Mouse (Mus musculus): ENCODE measurements at regions not wholly inside any gene's neighbourhood (a gene's known extent, or its start where the extent isn't known, plus 50 kb on each side); places are given as distances from the start of the nearest gene placed in this dataset.

- Histone ChIP-seq H3K4me3 (ENCODE audit: insufficient read depth, low read depth, low read length) (no peak overlapping the region), H3K4me1 (ENCODE audit: control insufficient read depth, insufficient read depth, insufficient read length, low read length) (no peaks in the 10 kb centered on the region; the same call in 1 of the 2 replicates), H3K27ac (replicated peaks; ENCODE audit: low read depth, low read length) (no peak overlapping the region)
Observed at GRCm38 (mm10) chr5:111532446-111533035, 115.4 kb downstream of the Mn1 start.

DNA sequence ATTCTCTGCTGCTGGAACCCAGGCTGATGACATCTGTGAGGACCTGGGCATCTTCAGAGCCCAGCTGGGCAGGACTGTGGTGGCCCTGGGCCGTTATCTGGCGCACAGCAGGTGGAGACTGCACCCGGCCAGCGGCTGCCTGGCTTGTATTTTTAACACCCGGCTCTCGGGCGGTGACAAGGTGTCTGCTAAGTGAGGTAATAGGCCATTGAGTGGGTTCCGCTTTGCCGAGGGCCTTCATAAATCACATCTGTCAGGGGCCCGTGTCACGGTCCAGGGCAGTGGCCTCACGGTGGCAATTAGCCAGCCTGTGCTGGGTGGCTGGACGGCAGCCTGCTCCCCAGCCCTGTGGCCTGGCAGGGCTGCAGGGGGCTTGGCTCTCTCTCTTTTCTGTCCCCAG, 118.8 kb downstream of the Mn1 start:
- Histone ChIP-seq H3K27ac (replicated peaks; ENCODE audit: low read depth, low read length) (no peak overlapping the region), H3K4me1 (ENCODE audit: control insufficient read depth, insufficient read depth, insufficient read length, low read length) (no peaks in the 10 kb centered on the region; the same call in 1 of the 2 replicates), H3K4me3 (ENCODE audit: insufficient read depth, low read depth, low read length) (no peak overlapping the region)

DNA sequence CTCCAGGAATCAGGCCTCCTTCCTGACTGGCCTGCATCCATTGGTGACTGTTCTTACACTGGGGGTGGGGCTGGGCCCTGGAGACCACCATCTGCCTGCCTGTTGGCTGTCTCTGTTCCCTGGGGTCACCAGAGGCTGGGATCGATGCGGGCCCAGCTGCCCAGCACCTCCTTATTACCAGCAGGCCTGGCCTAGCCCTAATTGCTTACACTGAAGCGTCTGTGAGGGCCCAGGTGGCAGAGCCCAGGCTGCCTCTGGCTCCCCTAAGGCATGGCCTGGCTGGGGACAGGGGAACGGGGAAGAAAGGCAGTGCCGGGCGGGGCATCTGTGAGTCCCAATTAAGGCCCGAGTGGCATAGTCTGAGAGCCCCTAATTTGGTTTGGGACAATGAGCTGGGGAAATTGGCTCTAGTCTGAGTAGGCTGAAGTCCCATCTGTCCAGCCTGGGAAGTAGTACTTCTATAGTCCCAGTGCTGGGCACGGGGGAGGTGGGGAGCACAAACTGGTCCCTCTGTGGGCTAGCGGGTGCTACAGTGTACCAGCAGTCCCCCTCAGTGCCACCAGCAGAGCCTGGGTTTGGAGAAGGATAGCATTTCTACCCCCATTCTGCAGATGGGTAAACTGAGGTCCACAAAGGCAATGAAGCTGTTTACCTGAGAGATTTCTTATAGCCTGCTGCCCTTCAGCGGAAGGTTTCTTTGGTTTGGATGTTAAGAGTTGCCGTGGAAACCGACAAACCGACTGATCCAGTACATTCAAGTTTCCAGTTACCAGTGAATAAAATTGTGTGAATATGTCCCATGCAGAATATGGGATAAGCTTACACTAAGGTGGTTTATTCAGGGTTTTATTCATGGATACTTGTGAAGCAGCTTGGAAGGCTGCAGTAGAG, 121.6 kb downstream of the Mn1 start:
- Histone ChIP-seq H3K4me3 (ENCODE audit: insufficient read depth, low read depth, low read length) (no peak overlapping the region), H3K4me1 (ENCODE audit: control insufficient read depth, insufficient read depth, insufficient read length, low read length) (no peaks in the 10 kb centered on the region), H3K27ac (replicated peaks; ENCODE audit: low read depth, low read length) (no peak overlapping the region)

DNA sequence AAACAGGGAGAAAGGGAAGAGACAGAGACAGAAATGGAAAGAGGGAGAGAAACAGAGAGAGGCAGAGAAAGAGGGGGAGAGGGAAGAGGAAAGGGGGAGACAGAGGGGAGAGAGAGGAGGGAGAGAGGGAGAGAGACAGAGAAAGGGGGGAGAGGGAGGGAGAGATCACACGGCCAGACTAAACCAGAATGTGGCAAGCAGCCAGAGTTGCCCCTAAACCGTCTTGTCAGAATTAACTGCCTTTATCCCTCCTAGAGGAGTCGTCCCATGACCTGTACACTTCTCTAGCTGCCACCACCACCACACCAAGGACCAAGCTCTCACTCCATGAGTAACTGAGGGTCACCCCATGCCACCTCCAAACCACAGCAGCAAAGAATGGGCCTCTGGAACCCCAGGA, 123.3 kb downstream of the Mn1 start:
- Histone ChIP-seq H3K27ac (replicated peaks; ENCODE audit: low read depth, low read length) (no peak overlapping the region), H3K4me3 (ENCODE audit: insufficient read depth, low read depth, low read length) (no peak overlapping the region), H3K4me1 (ENCODE audit: control insufficient read depth, insufficient read depth, insufficient read length, low read length) (no peaks in the 10 kb centered on the region)

DNA sequence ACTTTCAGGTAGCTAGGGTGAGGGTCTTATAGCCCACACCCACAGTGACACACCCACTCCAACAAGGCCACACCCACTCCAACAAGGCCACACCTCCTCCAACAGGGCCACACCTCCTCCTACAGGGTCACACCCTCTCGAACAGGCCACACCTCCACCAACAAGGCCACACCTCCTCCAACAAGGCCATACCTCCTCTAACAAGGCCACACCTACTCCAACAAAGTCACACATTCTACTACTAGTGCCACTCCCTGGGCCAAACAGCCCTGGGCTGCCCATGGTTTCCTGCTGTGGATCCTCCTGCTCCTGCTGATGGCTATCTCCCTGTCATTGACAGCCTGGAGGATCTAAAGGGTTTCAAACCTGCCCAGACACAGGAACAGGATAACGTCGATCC, 124.9 kb downstream of the Mn1 start:
- H3K4me1 ChIP-seq (ENCODE audit: control insufficient read depth, insufficient read depth, insufficient read length, low read length), result no peaks in the 10 kb centered on the region
- H3K4me3 ChIP-seq (ENCODE audit: insufficient read depth, low read depth, low read length), result no peak overlapping the region
- H3K27ac ChIP-seq (replicated peaks; ENCODE audit: low read depth, low read length), result no peak overlapping the region

DNA sequence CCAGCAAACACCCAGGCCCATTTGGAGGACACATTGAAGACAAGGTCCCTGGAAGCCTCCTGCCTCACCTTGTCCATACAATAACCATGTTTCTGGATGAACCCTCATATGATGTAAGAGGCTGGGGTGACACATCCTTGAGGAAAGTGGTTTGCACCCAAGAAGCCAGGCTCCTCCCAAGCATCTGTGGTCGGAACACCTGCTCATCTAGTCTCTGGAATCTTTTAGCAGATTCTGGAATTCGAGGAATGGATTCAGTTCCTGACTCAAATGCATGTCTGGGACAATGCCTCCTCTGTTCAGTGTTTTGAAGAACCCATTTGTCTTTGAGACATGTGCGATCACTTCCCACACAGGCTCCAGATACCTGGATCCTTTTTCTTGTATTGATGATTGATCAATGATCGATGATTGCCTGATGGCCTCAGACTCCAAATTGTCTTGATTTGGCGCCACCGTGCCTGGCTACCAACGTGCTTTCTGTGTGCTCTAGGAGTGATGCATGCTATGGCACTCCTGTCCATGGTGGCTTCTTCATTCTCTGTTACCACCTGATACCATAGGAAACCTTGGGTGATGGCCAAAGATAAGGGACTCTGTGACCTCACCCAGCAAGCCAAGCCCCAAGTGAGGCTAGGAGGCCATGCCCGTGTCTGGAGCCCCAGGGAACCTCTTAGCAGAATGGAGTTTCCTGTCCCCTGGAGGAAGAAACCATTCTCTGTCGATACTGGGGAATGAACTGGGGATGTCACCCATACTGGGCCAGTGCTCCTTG, 126.7 kb downstream of the Mn1 start:
- Histone ChIP-seq H3K27ac (replicated peaks; ENCODE audit: low read depth, low read length) (no peak overlapping the region), H3K4me1 (ENCODE audit: control insufficient read depth, insufficient read depth, insufficient read length, low read length) (no peaks in the 10 kb centered on the region)

DNA sequence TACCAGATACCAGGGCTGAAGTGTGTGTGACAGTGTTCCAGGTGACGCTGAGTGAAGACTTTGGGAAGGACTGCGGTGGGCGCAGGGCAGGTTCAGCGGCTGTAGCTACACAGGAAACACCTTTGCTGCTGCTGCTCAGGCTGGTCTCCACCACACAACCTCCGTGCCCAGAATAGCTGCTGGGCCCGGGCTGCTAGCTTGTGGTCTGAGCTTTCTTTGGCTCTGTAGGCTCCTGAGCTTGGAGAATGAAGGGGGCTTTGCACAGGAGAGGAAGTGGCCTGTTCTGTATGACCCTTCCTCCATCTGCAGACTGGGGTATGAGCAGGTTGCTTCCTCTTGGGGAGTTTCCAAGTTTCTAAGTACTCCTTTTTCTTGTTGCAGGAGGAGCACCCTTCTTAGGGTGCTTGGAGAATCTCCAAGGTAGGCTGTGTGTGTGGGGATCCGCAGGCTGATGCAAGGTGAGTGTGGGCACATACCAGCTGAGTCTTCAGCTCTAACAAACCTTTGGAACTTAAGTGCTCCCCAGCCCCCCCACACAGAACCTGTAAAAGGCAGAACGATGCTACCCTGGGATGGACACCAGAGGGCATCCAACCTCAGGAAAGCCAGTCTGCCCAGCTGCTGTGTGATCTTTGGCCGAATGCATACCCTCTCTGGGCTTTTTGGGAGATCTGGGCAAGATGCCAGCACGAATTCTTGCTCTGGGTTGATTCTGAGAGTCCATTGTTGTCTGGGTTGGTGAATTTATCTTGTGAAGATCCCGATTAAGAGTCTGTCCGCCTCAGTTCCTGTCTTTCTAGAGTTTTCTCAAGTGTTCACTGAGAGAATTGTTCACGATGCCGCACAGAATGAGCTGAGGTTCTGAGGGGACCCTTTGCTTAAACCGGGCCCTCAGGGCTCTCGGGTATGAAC, 136.6 kb downstream of the Mn1 start:
- no peaks in the 10 kb centered on the region for H3K4me1 ChIP-seq (ENCODE audit: control insufficient read depth, insufficient read depth, insufficient read length, low read length)
- no peak overlapping the region for H3K27ac ChIP-seq (replicated peaks; ENCODE audit: low read depth, low read length)

More for the DNA sequence above, 126.7 kb downstream of the Mn1 start:
- no peak overlapping the region for H3K4me3 ChIP-seq (ENCODE audit: insufficient read depth, low read depth, low read length)

GRCm38 (mm10) chr5:111554551-111555311, 137.6 kb downstream of the Mn1 start:
- Histone ChIP-seq H3K4me1 (ENCODE audit: control insufficient read depth, insufficient read depth, insufficient read length, low read length) (no peaks in the 10 kb centered on the region), H3K4me3 (ENCODE audit: insufficient read depth, low read depth, low read length) (no peak overlapping the region), H3K27ac (replicated peaks; ENCODE audit: low read depth, low read length) (no peak overlapping the region)

More for the DNA sequence above, 136.6 kb downstream of the Mn1 start:
- H3K4me3 ChIP-seq (ENCODE audit: insufficient read depth, low read depth, low read length), result no peak overlapping the region

DNA sequence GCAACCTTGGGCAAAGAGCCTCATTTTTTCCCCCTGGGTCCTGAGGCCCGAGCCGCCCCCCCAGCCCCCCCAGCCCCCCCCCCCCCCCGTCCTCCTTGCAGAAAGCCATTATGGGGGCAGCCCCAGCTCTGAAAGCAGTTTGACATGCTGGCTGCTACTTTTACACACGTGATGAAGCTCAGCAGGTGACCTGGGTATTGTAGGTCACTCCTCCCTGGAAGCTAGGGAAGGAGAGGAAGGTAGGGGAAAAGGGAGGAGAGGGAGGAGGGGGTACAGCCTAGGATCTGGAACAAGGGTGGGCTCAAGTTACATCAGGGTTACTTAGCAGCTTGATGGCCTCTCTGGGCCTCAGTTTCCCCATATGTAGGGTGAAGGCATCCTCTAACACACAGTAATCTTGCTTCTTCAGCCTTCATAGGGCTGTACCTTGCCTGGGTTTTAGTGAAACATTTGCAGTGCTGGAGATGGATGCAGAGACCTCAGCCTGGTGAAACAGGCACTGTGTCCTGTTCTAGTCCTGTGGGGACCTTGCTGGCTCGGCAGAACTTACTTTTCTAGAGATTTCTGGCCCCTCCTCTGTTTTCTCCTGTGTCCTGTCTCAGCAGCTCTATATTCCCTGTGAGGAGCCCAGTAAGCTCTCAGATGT, 138.3 kb downstream of the Mn1 start:
- no peak overlapping the region for H3K27ac ChIP-seq (replicated peaks; ENCODE audit: low read depth, low read length)
- no peak overlapping the region for H3K4me3 ChIP-seq (ENCODE audit: insufficient read depth, low read depth, low read length)
- no peaks in the 10 kb centered on the region for H3K4me1 ChIP-seq (ENCODE audit: control insufficient read depth, insufficient read depth, insufficient read length, low read length)

DNA sequence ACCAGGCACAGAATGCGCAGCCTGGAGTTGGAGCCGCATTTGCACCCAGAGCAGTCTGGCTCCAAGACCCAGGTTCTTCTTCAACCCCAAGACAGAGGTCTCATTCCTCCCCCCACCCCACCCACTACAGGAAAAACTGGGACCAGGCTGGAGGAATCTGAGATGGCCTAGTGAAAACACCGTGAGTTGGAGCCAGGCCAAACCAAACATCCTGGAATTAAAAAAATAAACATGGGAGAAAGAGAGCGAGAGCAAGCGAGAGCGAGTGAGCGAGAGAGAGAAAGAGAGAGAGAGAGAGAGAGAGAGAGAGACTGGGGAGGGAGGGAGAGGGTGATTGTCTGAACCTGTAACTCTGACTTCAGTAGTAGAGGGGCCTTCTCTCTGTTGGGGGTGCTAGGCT, 138.8 kb downstream of the Mn1 start:
- no peak overlapping the region for H3K4me3 ChIP-seq (ENCODE audit: insufficient read depth, low read depth, low read length)
- no peaks in the 10 kb centered on the region for H3K4me1 ChIP-seq (ENCODE audit: control insufficient read depth, insufficient read depth, insufficient read length, low read length)
- no peak overlapping the region for H3K27ac ChIP-seq (replicated peaks; ENCODE audit: low read depth, low read length)

DNA sequence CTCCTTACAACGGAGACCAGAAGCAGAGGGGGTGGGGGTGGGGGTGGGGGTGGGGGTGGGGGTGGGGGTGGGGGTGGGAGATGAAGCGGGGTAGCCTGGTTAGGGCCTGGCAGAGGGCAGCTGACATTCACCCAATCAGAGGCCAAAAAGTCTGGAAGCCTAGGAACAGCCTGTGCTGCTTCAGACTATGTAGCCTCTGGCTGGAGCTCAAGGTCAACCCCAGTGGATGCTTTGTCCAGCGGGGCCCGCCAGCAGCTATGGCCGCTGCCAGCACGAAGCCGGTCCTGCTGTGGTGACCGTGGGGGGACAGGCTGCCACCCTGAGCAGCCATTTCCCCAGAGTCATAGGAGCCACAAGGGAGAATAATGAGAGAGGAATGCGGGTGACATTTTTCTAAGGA, 143.3 kb downstream of the Mn1 start:
- Histone ChIP-seq H3K4me1 (ENCODE audit: control insufficient read depth, insufficient read depth, insufficient read length, low read length) (no peaks in the 10 kb centered on the region), H3K4me3 (ENCODE audit: insufficient read depth, low read depth, low read length) (no peak overlapping the region), H3K27ac (replicated peaks; ENCODE audit: low read depth, low read length) (no peak overlapping the region)

DNA sequence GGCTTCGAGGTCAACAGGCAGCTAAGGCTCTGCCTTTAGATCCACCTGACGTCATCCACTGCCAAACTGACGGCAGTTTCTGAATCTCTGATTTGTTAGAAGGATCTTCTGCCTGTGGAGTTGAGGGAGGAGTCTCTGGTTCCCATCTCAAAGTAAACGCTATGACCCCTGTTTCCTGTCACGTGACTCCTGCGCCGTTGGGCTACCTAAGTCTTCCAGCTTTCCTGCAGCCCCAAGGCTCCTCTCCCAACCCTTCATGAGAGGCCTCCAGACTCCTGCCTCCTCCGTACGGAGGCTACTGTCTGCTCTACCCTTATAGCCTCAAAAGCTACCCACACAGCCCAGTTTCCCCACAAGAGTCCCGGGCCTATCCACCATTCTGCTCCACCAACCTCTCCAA, 144.1 kb downstream of the Mn1 start:
- Histone ChIP-seq H3K4me1 (ENCODE audit: control insufficient read depth, insufficient read depth, insufficient read length, low read length) (no peaks in the 10 kb centered on the region), H3K27ac (replicated peaks; ENCODE audit: low read depth, low read length) (no peak overlapping the region), H3K4me3 (ENCODE audit: insufficient read depth, low read depth, low read length) (no peak overlapping the region)

DNA sequence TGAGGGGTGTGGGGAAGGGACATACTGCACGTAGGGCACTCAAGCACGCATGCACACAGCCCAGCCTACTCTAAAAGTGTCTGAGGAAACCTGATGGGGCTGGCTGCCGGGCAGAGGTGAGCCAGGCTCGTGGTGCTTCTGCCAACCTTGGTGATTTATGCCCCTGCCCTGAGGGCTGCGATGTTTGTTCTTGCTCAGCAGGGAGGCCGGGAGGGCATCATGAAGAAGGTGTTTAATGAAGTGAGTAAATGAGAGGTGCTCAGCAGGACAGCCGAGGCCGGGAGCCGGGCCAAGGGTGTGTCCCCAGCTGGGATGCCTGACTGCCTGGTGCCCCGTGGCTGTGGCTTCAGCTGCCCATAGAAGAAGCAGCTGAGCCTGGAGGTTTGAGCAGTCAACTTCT, 153.7 kb downstream of the Mn1 start:
- Histone ChIP-seq H3K4me1 (ENCODE audit: control insufficient read depth, insufficient read depth, insufficient read length, low read length) (no peaks in the 10 kb centered on the region), H3K4me3 (ENCODE audit: insufficient read depth, low read depth, low read length) (no peak overlapping the region), H3K27ac (replicated peaks; ENCODE audit: low read depth, low read length) (no peak overlapping the region)
